In the genomic region with DNA sequence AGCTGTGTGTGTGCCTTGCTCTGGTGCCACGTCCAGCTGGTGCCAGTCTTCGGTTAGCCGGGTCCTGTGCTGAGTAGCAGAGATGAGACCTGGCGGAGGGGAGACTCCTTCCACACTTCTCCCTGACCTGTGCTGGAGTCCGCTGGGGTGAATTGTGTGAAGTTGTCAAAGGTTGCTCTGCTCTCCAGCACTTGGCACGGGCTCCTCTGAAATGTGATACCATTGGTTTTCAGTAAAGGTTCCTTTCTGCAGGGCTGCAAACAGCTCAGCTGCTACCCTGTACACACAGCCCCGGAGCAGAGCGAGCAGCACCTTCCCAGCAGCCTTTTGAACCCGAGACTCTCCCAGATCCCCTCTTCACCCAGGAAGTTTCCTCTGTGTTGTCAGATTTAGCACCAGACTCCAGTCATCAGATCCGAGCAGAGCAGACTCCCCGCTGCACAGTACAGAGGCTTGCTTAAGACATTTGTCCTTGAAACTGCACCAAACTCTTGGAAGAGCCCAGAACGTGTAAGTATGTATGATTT, we compare ENCODE assay signal across 9 mouse cellular contexts. TPM values are rescaled to one million over a fixed set of nuclear protein-coding genes. Genes with fewer than 3 reads are reported as not detected.
DNase-seq lines count a peak whose midpoint lies in the region; ATAC-seq and TF ChIP-seq lines count a peak whose summit lies in the region.
"Had no signal": no experiment of that assay in that cellular context is flagged by ENCODE, and none has a peak within 500 bp of the region (broad histone marks: within the 10 kb centered on the region; RNA-seq: fewer than 3 reads in every experiment).

No protein-coding gene starts in this region.

- 23% methylated on average over 12 of the region's 12 CpGs for WGBS in embryonic facial prominence, embryonic 13.5 days
- WGBS in intestine, embryonic 14.5 days, result 27% methylated on average over 12 of the region's 12 CpGs
- WGBS in liver, embryonic 14.5 days (ENCODE audit: insufficient replicate concordance), result 50% methylated on average over 12 of the region's 12 CpGs

- ATAC-seq in embryonic facial prominence, embryonic 13.5 days (ENCODE audit: insufficient number of reproducible peaks, insufficient read depth, low FRiP score, low TSS enrichment, low read depth), result no peak
- ATAC-seq in intestine, embryonic 14.5 days (replicated peaks; ENCODE audit: low FRiP score, low TSS enrichment, low read depth), result no peak
- ATAC-seq in liver, embryonic 14.5 days (ENCODE audit: insufficient read depth), result no peak

- TF ChIP-seq EP300 in liver, embryonic 14.5 days (IDR thresholded peaks at IDR 0.05; ENCODE audit: low read depth), result no peak

- DNase-seq in layer of hippocampus, adult 2 months (ENCODE audit: low spot score in 2 of 2), result no peak
- no peak for DNase-seq in layer of hippocampus, adult 9-11 months
- DNase-seq in intestine, embryonic 14.5 days (ENCODE audit: low spot score), result no peak
- no peak for DNase-seq in liver, embryonic 14.5 days (ENCODE audit: low read depth in 3 of 3, low spot score in 3 of 3)
- DNase-seq in cerebellum, adult 9-10 months, result no peak
- DNase-seq in right cerebral cortex, postnatal 14 days, result no peak
- no peak for DNase-seq in Muller cell, postnatal 12 days (ENCODE audit: inconsistent ontology term)

- no peak overlapping the region for H3K9ac ChIP-seq in embryonic facial prominence, embryonic 13.5 days
- H3K9ac ChIP-seq in intestine, embryonic 14.5 days (ENCODE audit: low read length), result no peak overlapping the region
- H3K9ac ChIP-seq in liver, embryonic 14.5 days (replicated peaks), result no peak overlapping the region

- peak overlapping the region; percentile 23 for H3K4me3 ChIP-seq in layer of hippocampus, adult 2 months
- no peak overlapping the region for H3K4me3 ChIP-seq in embryonic facial prominence, embryonic 13.5 days
- H3K4me3 ChIP-seq in intestine, embryonic 14.5 days (ENCODE audit: low read depth, low read length), result no peak overlapping the region
- H3K4me3 ChIP-seq in liver, embryonic 14.5 days (ENCODE audit: insufficient read depth in 1 of 2, low read depth in 2 of 2, low read length in 2 of 2), result no peak overlapping the region

- H3K27ac ChIP-seq in layer of hippocampus, adult 2 months, result no peak overlapping the region
- H3K27ac ChIP-seq in embryonic facial prominence, embryonic 13.5 days, result no peak overlapping the region; the same call in 1 of the 2 replicates
- H3K27ac ChIP-seq in intestine, embryonic 14.5 days (ENCODE audit: low read depth), result no peak overlapping the region
- no peak overlapping the region for H3K27ac ChIP-seq in liver, embryonic 14.5 days

- peak overlapping the region; percentile 41 for H3K4me2 ChIP-seq in embryonic facial prominence, embryonic 13.5 days
- peak overlapping the region; percentile 24 for H3K4me2 ChIP-seq in intestine, embryonic 14.5 days (ENCODE audit: low read length)
- peak overlapping the region; percentile 28 for H3K4me2 ChIP-seq in liver, embryonic 14.5 days (ENCODE audit: low read depth)

- TF ChIP-seq CTCF in layer of hippocampus, adult 2 months (conservative IDR thresholded peaks at IDR 0.05), result no peak
- no peak for TF ChIP-seq CTCF in liver, embryonic 14.5 days (IDR thresholded peaks at IDR 0.05; ENCODE audit: low read depth)

- no peaks in the 10 kb centered on the region for H3K9me3 ChIP-seq in embryonic facial prominence, embryonic 13.5 days
- H3K9me3 ChIP-seq in intestine, embryonic 14.5 days (ENCODE audit: control insufficient read depth, low read length), result no peaks in the 10 kb centered on the region
- no peaks in the 10 kb centered on the region for H3K9me3 ChIP-seq in liver, embryonic 14.5 days (ENCODE audit: control insufficient read depth, low read length)

- H3K36me3 ChIP-seq in embryonic facial prominence, embryonic 13.5 days, result no peaks in the 10 kb centered on the region
- H3K36me3 ChIP-seq in intestine, embryonic 14.5 days (ENCODE audit: control insufficient read depth, insufficient read depth, low read length), result no peaks in the 10 kb centered on the region
- H3K36me3 ChIP-seq in liver, embryonic 14.5 days (replicated peaks; ENCODE audit: control insufficient read depth, insufficient read depth, low read depth), result no peaks in the 10 kb centered on the region

- peaks cover 40% of the 10 kb centered on the region for H3K4me1 ChIP-seq in embryonic facial prominence, embryonic 13.5 days
- H3K4me1 ChIP-seq in intestine, embryonic 14.5 days (replicated peaks; ENCODE audit: control insufficient read depth, insufficient read depth, low read length), result peaks cover 25% of the 10 kb centered on the region
- H3K4me1 ChIP-seq in liver, embryonic 14.5 days (replicated peaks; ENCODE audit: control insufficient read depth in 2 of 2, insufficient read depth in 2 of 2, low read length in 1 of 2), result peaks cover 0 to 2% of the 10 kb centered on the region in 2 experiments; a peak in 2 of 4 replicates

- 0 out of 2 replicates have a peak, but pooled peaks cover 4% of the 10 kb centered on the region for H3K27me3 ChIP-seq in embryonic facial prominence, embryonic 13.5 days
- no peaks in the 10 kb centered on the region for H3K27me3 ChIP-seq in intestine, embryonic 14.5 days (replicated peaks; ENCODE audit: control insufficient read depth, insufficient read depth, low read length)
- H3K27me3 ChIP-seq in liver, embryonic 14.5 days (ENCODE audit: control insufficient read depth, insufficient read depth, low read length), result no peaks in the 10 kb centered on the region

RNA-seq across cellular contexts. Expression of gene Esrrg, which starts 53.6 kb away (rescaled TPM):
- 10 to 100 TPM; 10.9 to 12.6 TPM for total RNA-seq in layer of hippocampus, adult 2 months (2021)
- 1.00 and 2.0 TPM in 2 replicates for polyA plus RNA-seq in embryonic facial prominence, embryonic 13.5 days (2015; fragmentation: Nextera tagmentation; extraction: Ambion mirVana)
- 6.9 and 8.6 TPM in 2 replicates for polyA plus RNA-seq in intestine, embryonic 14.5 days (2014; fragmentation: Nextera tagmentation; extraction: Ambion mirVana)
- 0.03 and 0.05 TPM in 2 replicates for polyA plus RNA-seq in liver, embryonic 14.5 days (2012; rRNA removed)
- 0.03 and 0.05 TPM in 2 replicates for polyA plus RNA-seq in liver, embryonic 14.5 days (2014; fragmentation: Nextera tagmentation; extraction: Ambion mirVana)
- total RNA-seq: common myeloid progenitor, adult 5-6 weeks had no signal
